ENCODE assay signal across 12 mouse cellular contexts in genomic region chr5:140752639-140753038, GRCm38 (mm10). TPM values are rescaled to one million over a fixed set of nuclear protein-coding genes. Genes with fewer than 3 reads are reported as not detected.
DNase-seq lines count a peak whose midpoint lies in the region; ATAC-seq and TF ChIP-seq lines count a peak whose summit lies in the region.
"Had no signal": no experiment of that assay in that cellular context is flagged by ENCODE, and none has a peak within 500 bp of the region (broad histone marks: within the 10 kb centered on the region; RNA-seq: fewer than 3 reads in every experiment).

No protein-coding gene starts in this region.

- H3K9ac ChIP-seq in heart, embryonic 16.5 days (ENCODE audit: low read length): no peak overlapping the region
- no peak overlapping the region for H3K9ac ChIP-seq in liver, postnatal 0 days (replicated peaks)
- H3K9ac ChIP-seq: hindbrain, embryonic 12.5 days had no signal

- WGBS in heart, embryonic 16.5 days: 91% methylated on average over 3 of the region's 3 CpGs
- 74% methylated on average over 3 of the region's 3 CpGs for WGBS in liver, postnatal 0 days (ENCODE audit: insufficient replicate concordance)

- H3K9me3 ChIP-seq in heart, embryonic 16.5 days (replicated peaks; ENCODE audit: control insufficient read depth, low read length): peaks cover 3% of the 10 kb centered on the region; the same call in 1 of the 2 replicates
- H3K9me3 ChIP-seq in liver, postnatal 0 days (ENCODE audit: low read length): peaks cover 5% of the 10 kb centered on the region; the same call in 1 of the 2 replicates

- no peak overlapping the region for H3K4me3 ChIP-seq in heart, embryonic 16.5 days (ENCODE audit: low read length)
- no peak overlapping the region for H3K4me3 ChIP-seq in liver, postnatal 0 days (ENCODE audit: low read depth, low read length)
- H3K4me3 ChIP-seq in bone marrow macrophage, adult 2 months (ENCODE audit: insufficient read depth, low read length): no peak overlapping the region
- H3K4me3 ChIP-seq: erythroblast, embryonic 14.5 days; hindbrain, embryonic 12.5 days had no signal

- intact Hi-C loops in heart, postnatal 14 days (cut with DNase I): loop anchor here (2.0 kb wide), 1 partner anchor 74 kb away; no protein-coding TSS in a partner anchor

- no peak for DNase-seq in heart, postnatal 14 days
- DNase-seq in liver, postnatal 0 days: peak; percentile 17
- DNase-seq in liver: no peak
- peak; percentile 24 for DNase-seq in CD4-positive helper T cell, adult 2 months (ENCODE audit: low read depth, low spot score)
- DNase-seq in spleen, postnatal 4 days (ENCODE audit: low spot score in 2 of 2): no peak
- no peak for DNase-seq in frontal cortex, postnatal 14 days (ENCODE audit: low spot score in 2 of 2)
- DNase-seq: cerebellum, postnatal 36 days; right cerebral cortex, postnatal 14 days had no signal

- H3K27ac ChIP-seq in heart, embryonic 16.5 days (ENCODE audit: low read length): 0 out of 2 replicates have a peak overlapping the region, but pooled peaks have one; percentile 19
- H3K27ac ChIP-seq in liver, postnatal 0 days (ENCODE audit: low read depth): no peak overlapping the region
- H3K27ac ChIP-seq in bone marrow macrophage, adult 2 months (ENCODE audit: insufficient read depth, low read depth, low read length): no peak overlapping the region
- H3K27ac ChIP-seq: hindbrain, embryonic 12.5 days had no signal

- no peak overlapping the region for H3K4me2 ChIP-seq in heart, embryonic 16.5 days (ENCODE audit: low read depth, low read length)
- H3K4me2 ChIP-seq in liver, postnatal 0 days (ENCODE audit: low read depth, low read length): no peak overlapping the region
- H3K4me2 ChIP-seq: hindbrain, embryonic 12.5 days had no signal

- H3K27me3 ChIP-seq in heart, embryonic 16.5 days (ENCODE audit: control insufficient read depth, insufficient read depth, low read length): no peaks in the 10 kb centered on the region
- H3K27me3 ChIP-seq in liver, postnatal 0 days (ENCODE audit: insufficient read depth, low read length): no peaks in the 10 kb centered on the region
- H3K27me3 ChIP-seq: hindbrain, embryonic 12.5 days had no signal

- no peak for ATAC-seq in heart, embryonic 16.5 days (replicated peaks; ENCODE audit: extremely low read depth, insufficient read depth, low FRiP score)
- ATAC-seq in liver, postnatal 0 days: no peak

- H3K36me3 ChIP-seq in heart, embryonic 16.5 days (ENCODE audit: control insufficient read depth, insufficient read depth): peaks cover 2% of the 10 kb centered on the region; the same call in 1 of the 2 replicates
- no peaks in the 10 kb centered on the region for H3K36me3 ChIP-seq in liver, postnatal 0 days (replicated peaks; ENCODE audit: insufficient read depth, low read length)

- TF ChIP-seq EP300 in liver, postnatal 0 days (IDR thresholded peaks at IDR 0.05; ENCODE audit: low read depth): no peak

- peak; percentile 59 for TF ChIP-seq CTCF in liver, postnatal 0 days (IDR thresholded peaks at IDR 0.05; ENCODE audit: low read depth)
- peak; percentile 34; the same call in 1 of the 2 replicates for TF ChIP-seq CTCF in bone marrow macrophage, adult 2 months (IDR thresholded peaks at IDR 0.05; ENCODE audit: low read depth, low read length)

- peaks cover 16% of the 10 kb centered on the region for H3K4me1 ChIP-seq in heart, embryonic 16.5 days (ENCODE audit: control insufficient read depth, insufficient read depth, low read length)
- H3K4me1 ChIP-seq in liver, postnatal 0 days (ENCODE audit: insufficient read depth): peaks cover 10% of the 10 kb centered on the region
- H3K4me1 ChIP-seq in bone marrow macrophage, adult 2 months (ENCODE audit: control insufficient read depth, insufficient read depth, low read length): peaks cover 13% of the 10 kb centered on the region

- no peak for TF ChIP-seq POLR2A in bone marrow macrophage, adult 2 months (IDR thresholded peaks at IDR 0.05; ENCODE audit: borderline replicate concordance, low read depth, low read length)

RNA-seq across cellular contexts. Expression of gene Amz1, which starts 28.7 kb away (rescaled TPM):
- 0.90 and 1.1 TPM in 2 replicates for polyA plus RNA-seq in heart, embryonic 16.5 days (2015; fragmentation: Nextera tagmentation; extraction: Ambion mirVana)
- total RNA-seq in heart, postnatal 14 days (2021): under 1 TPM; 0.46 to 0.65 TPM
- 2.1 and 2.2 TPM in 2 replicates for polyA plus RNA-seq in liver, postnatal 0 days (2015; fragmentation: Nextera tagmentation; extraction: Ambion mirVana)
- 23.4 and 27.0 TPM in 2 replicates for polyA plus RNA-seq in bone marrow macrophage, adult 2 months (2012; ENCODE audit: insufficient read depth, insufficient read length, missing spikeins)
- polyA plus RNA-seq: erythroblast, embryonic 14.5 days had no signal

RNA-seq across cellular contexts. Expression of gene Brat1, which starts 47.8 kb away (rescaled TPM):
- polyA plus RNA-seq in heart, embryonic 16.5 days (2015; fragmentation: Nextera tagmentation; extraction: Ambion mirVana): 15.3 and 16.6 TPM in 2 replicates
- 10 to 100 TPM in 1 of 2 experiments, 1 to 10 TPM in 1; 8.6 to 10.8 TPM for total RNA-seq in heart, postnatal 14 days (2021)
- polyA plus RNA-seq in liver, postnatal 0 days (2015; fragmentation: Nextera tagmentation; extraction: Ambion mirVana): 4.7 and 4.9 TPM in 2 replicates
- polyA plus RNA-seq in bone marrow macrophage, adult 2 months (2012; ENCODE audit: insufficient read depth, insufficient read length, missing spikeins): 13.5 and 14.5 TPM in 2 replicates

RNA-seq across cellular contexts. Expression of gene Iqce, which starts 50.5 kb away (rescaled TPM):
- 9.6 and 10.3 TPM in 2 replicates for polyA plus RNA-seq in heart, embryonic 16.5 days (2015; fragmentation: Nextera tagmentation; extraction: Ambion mirVana)
- total RNA-seq in heart, postnatal 14 days (2021): 10 to 100 TPM in 1 of 2 experiments, 1 to 10 TPM in 1; 8.1 to 10.2 TPM
- 3.6 and 4.2 TPM in 2 replicates for polyA plus RNA-seq in liver, postnatal 0 days (2015; fragmentation: Nextera tagmentation; extraction: Ambion mirVana)
- polyA plus RNA-seq in bone marrow macrophage, adult 2 months (2012; ENCODE audit: insufficient read depth, insufficient read length, missing spikeins): 28.7 and 38.3 TPM in 2 replicates

Comparison
In these comparisons a context has a peak if more than half of its experiments do, and no peak if none do; other contexts are left out.
1. DNase-seq: peak in liver, postnatal 0 days (single experiment) and CD4-positive helper T cell, adult 2 months (single experiment); none in heart, postnatal 14 days (0 of 2), liver (single experiment), spleen, postnatal 4 days (0 of 2) and frontal cortex, postnatal 14 days (0 of 2).